Mouse (Mus musculus): ENCODE measurements around the gene Anks1b. TPM values are rescaled to one million over a fixed set of nuclear protein-coding genes. Genes with fewer than 3 reads are reported as not detected.

Gene Anks1b
- polyA plus RNA-seq, 1 experiment from 2014 or later, result 1.5 TPM

DNA sequence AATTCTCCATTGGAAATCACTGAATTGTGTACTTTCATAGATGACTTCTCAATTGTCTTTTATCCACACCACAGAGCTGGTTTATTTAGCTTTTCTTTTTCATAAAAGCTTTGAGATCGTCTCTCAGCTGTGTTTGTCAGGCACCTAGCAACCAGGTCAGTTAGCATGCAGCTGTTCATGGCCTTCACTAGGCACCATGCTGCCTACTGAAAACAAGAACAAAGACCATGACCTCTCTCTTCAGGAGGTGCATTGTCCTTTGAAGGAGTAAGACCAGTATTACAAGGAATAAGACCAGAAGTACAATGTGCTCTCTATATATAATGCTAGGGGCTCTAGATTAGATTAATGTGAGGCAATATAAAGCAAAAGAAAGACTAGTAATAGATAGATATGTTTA is 594.2 kb downstream of the Anks1b start:
- Histone ChIP-seq H3K27ac (ENCODE audit: low read depth) (no peak overlapping the region), H3K36me3 (ENCODE audit: control insufficient read depth, insufficient read depth, low read length) (no peaks in the 10 kb centered on the region), H3K4me2 (ENCODE audit: low read length) (no peak overlapping the region), H3K9ac (ENCODE audit: low read length) (no peak overlapping the region), H3K9me3 (ENCODE audit: control insufficient read depth, low read length) (no peaks in the 10 kb centered on the region), H3K4me3 (ENCODE audit: low read depth, low read length) (no peak overlapping the region), H3K4me1 (replicated peaks; ENCODE audit: control insufficient read depth, insufficient read depth, low read length) (no peaks in the 10 kb centered on the region), H3K27me3 (replicated peaks; ENCODE audit: control insufficient read depth, insufficient read depth, low read length) (no peaks in the 10 kb centered on the region)
- ATAC-seq (replicated peaks; ENCODE audit: low FRiP score, low TSS enrichment, low read depth), result no peak
- 68% methylated on average over 1 of the region's 1 CpGs for WGBS
- DNase-seq (ENCODE audit: low spot score), result no peak

DNA sequence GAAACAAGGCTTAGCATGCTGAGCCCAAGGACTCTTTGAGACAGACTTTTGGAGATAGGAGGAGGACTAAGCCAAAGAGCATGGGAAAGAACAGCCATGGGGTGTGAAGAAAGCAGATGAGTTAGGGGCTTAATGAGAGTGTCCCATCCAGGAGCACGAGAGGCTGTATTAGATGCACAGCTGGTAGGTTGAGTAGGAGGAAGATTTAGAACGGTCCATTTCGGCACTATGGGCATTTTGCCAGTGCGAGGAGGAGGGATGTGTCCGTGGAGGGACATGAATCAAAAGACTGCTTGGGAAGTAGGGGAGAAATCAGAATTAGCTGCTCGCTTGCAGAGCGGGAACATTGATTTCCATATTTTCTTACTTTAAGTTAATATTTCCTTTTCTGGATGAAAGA is 620.1 kb downstream of the Anks1b start:
- Histone ChIP-seq H3K9me3 (ENCODE audit: control insufficient read depth, low read length) (no peaks in the 10 kb centered on the region), H3K4me3 (ENCODE audit: low read depth, low read length) (no peak overlapping the region), H3K4me2 (ENCODE audit: low read length) (no peak overlapping the region), H3K36me3 (ENCODE audit: control insufficient read depth, insufficient read depth, low read length) (no peaks in the 10 kb centered on the region), H3K4me1 (replicated peaks; ENCODE audit: control insufficient read depth, insufficient read depth, low read length) (no peaks in the 10 kb centered on the region), H3K27me3 (replicated peaks; ENCODE audit: control insufficient read depth, insufficient read depth, low read length) (no peaks in the 10 kb centered on the region), H3K27ac (ENCODE audit: low read depth) (no peak overlapping the region), H3K9ac (ENCODE audit: low read length) (no peak overlapping the region)
- ATAC-seq (replicated peaks; ENCODE audit: low FRiP score, low TSS enrichment, low read depth), result no peak
- WGBS, result 55% methylated on average over 7 of the region's 7 CpGs
- DNase-seq (ENCODE audit: low spot score), result no peak

DNA sequence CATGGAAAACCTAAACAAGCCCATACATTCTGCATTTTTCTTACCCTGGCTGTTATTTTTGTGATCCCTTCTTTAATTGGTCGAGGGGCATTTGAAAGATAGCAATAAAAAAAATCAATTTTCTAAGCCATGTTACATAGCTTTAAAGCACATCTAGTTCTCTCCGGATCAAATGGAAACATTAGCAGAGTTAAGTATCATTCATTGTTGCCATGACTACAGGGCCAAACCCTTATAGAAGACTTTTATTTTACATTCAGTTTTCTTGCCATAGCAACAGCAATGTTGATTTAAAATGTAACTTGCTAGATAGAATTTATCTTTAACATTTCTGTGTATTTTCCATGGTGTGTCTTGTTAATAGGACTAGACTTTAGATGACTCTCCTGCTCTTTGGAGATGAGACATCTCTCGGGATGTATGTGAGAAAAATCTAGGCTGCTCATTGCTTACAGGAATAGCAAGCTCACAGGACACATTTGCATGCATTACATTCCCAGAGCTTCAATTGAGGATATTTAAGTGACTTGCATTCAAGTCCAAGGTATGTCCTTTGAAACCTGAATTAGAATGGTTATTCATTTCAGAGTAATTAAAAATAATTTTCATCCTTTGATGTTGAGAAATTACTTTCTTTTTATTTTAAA is 620.8 kb downstream of the Anks1b start:
- H3K4me1 ChIP-seq (replicated peaks; ENCODE audit: control insufficient read depth, insufficient read depth, low read length), result no peaks in the 10 kb centered on the region
- no peak overlapping the region for H3K4me2 ChIP-seq (ENCODE audit: low read length)
- H3K4me3 ChIP-seq (ENCODE audit: low read depth, low read length), result no peak overlapping the region
- H3K9ac ChIP-seq (ENCODE audit: low read length), result no peak overlapping the region
- H3K36me3 ChIP-seq (ENCODE audit: control insufficient read depth, insufficient read depth, low read length), result no peaks in the 10 kb centered on the region
- H3K9me3 ChIP-seq (ENCODE audit: control insufficient read depth, low read length), result no peaks in the 10 kb centered on the region
- DNase-seq (ENCODE audit: low spot score) (no peak), ATAC-seq (replicated peaks; ENCODE audit: low FRiP score, low TSS enrichment, low read depth) (no peak)
- H3K27ac ChIP-seq (ENCODE audit: low read depth), result no peak overlapping the region
- 71% methylated on average over 3 of the region's 3 CpGs for WGBS
- no peaks in the 10 kb centered on the region for H3K27me3 ChIP-seq (replicated peaks; ENCODE audit: control insufficient read depth, insufficient read depth, low read length)

DNA sequence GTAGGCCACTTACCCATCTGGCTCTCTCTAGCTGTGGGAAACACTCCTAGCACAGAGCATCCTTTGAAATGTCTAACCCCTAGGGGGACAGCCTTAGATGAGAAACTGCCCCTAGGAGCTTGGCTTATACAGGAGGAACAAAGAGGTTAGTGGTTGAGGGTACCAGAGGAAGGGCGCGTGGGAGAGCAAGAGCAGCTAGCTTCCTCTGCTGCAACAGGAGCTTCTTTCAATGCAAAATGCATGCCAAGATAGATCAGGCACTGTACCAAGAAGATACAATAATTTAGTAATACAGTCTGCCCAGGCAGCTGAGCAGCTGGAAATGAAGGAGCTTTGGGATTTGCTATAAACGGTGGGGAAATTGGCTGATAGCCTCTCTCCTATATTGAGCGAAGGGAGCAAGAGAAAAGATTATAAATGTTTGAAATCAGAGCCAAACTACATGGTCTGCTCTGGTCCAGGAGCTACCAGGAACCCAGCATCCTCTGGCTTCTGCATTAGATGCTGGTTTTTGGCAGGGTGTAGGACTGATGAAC is 621.7 kb downstream of the Anks1b start:
- Histone ChIP-seq H3K9ac (ENCODE audit: low read length) (no peak overlapping the region), H3K27ac (ENCODE audit: low read depth) (no peak overlapping the region), H3K4me3 (ENCODE audit: low read depth, low read length) (no peak overlapping the region), H3K27me3 (replicated peaks; ENCODE audit: control insufficient read depth, insufficient read depth, low read length) (no peaks in the 10 kb centered on the region), H3K9me3 (ENCODE audit: control insufficient read depth, low read length) (no peaks in the 10 kb centered on the region), H3K4me1 (replicated peaks; ENCODE audit: control insufficient read depth, insufficient read depth, low read length) (no peaks in the 10 kb centered on the region), H3K4me2 (ENCODE audit: low read length) (no peak overlapping the region), H3K36me3 (ENCODE audit: control insufficient read depth, insufficient read depth, low read length) (no peaks in the 10 kb centered on the region)
- DNase-seq (ENCODE audit: low spot score) (no peak), ATAC-seq (replicated peaks; ENCODE audit: low FRiP score, low TSS enrichment, low read depth) (0 out of 2 replicates have a peak, but pooled peaks have one; percentile 19)
- 85% methylated on average over 4 of the region's 4 CpGs for WGBS

DNA sequence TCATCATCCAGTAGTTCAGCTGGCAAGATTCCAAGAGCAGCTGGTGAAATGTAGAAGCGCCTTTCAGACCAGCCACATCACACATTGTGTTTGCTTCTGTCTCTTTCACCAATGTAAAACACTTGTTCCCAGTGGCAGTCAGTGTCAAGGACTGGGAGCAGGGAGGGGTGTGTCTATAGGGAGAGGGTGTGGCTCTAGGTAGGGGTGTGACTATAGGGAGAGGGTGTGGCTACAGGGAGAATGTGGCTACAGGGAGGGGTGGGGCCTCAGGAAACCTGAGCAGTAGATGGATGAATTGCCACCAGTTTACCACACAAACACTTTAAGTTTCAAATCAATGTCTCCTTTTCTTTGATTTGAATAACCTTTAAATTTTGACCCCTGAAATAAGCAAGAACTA is 634.3 kb downstream of the Anks1b start:
- Histone ChIP-seq H3K36me3 (ENCODE audit: control insufficient read depth, insufficient read depth, low read length) (no peaks in the 10 kb centered on the region), H3K9me3 (ENCODE audit: control insufficient read depth, low read length) (no peaks in the 10 kb centered on the region), H3K4me2 (ENCODE audit: low read length) (no peak overlapping the region), H3K27me3 (replicated peaks; ENCODE audit: control insufficient read depth, insufficient read depth, low read length) (no peaks in the 10 kb centered on the region), H3K9ac (ENCODE audit: low read length) (no peak overlapping the region), H3K4me3 (ENCODE audit: low read depth, low read length) (no peak overlapping the region), H3K27ac (ENCODE audit: low read depth) (no peak overlapping the region), H3K4me1 (replicated peaks; ENCODE audit: control insufficient read depth, insufficient read depth, low read length) (no peaks in the 10 kb centered on the region)
- no peak for ATAC-seq (replicated peaks; ENCODE audit: low FRiP score, low TSS enrichment, low read depth)
- DNase-seq (ENCODE audit: low spot score), result no peak
- 49% methylated on average over 1 of the region's 1 CpGs for WGBS

DNA sequence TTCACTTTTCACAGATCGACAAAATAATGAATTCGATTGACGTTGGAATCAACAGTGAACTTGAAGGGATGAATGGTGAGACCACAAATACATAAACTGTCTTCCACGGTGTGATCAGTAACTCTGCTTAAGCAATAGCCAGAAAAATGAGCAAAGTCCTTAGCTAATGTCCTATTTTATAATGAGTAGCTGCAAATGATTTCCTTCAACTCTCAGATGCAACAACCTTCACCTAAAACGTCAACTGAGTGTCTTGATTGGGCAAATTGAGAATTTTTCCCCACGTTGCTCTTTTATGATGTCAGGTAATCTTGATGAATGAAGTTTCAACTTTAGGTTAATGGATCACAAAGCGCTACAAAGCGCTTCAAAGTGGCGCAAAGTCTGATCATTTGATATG is 639.5 kb downstream of the Anks1b start:
- ATAC-seq (replicated peaks; ENCODE audit: low FRiP score, low TSS enrichment, low read depth) (no peak), DNase-seq (ENCODE audit: low spot score) (no peak)
- Histone ChIP-seq H3K4me1 (replicated peaks; ENCODE audit: control insufficient read depth, insufficient read depth, low read length) (no peaks in the 10 kb centered on the region), H3K9me3 (ENCODE audit: control insufficient read depth, low read length) (no peaks in the 10 kb centered on the region), H3K9ac (ENCODE audit: low read length) (no peak overlapping the region), H3K27ac (ENCODE audit: low read depth) (no peak overlapping the region), H3K4me2 (ENCODE audit: low read length) (no peak overlapping the region), H3K27me3 (replicated peaks; ENCODE audit: control insufficient read depth, insufficient read depth, low read length) (no peaks in the 10 kb centered on the region), H3K4me3 (ENCODE audit: low read depth, low read length) (no peak overlapping the region), H3K36me3 (ENCODE audit: control insufficient read depth, insufficient read depth, low read length) (no peaks in the 10 kb centered on the region)
- 88% methylated on average over 9 of the region's 9 CpGs for WGBS

DNA sequence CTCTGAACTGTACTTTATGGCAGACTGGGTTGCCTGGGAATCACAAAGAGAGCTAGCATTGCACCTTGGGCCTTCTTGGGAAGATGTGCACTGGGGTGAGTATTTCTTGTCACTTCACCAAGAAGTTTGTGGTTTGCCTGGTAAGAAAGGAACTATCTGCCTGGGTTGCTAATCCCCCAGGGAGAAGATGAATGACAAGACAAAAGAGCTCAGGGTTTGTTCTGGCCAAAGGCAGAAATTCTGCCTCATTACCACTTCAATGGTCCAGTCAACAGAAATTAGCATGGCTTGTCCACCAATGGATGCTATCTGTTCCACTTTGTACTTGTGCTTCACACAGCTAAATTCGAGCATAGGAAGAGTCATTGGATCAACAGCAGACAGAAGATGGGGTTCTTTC is 658.5 kb downstream of the Anks1b start:
- Histone ChIP-seq H3K9ac (ENCODE audit: low read length) (no peak overlapping the region), H3K27ac (ENCODE audit: low read depth) (no peak overlapping the region), H3K9me3 (ENCODE audit: control insufficient read depth, low read length) (no peaks in the 10 kb centered on the region), H3K4me3 (ENCODE audit: low read depth, low read length) (no peak overlapping the region), H3K27me3 (replicated peaks; ENCODE audit: control insufficient read depth, insufficient read depth, low read length) (no peaks in the 10 kb centered on the region), H3K4me2 (ENCODE audit: low read length) (no peak overlapping the region), H3K36me3 (ENCODE audit: control insufficient read depth, insufficient read depth, low read length) (no peaks in the 10 kb centered on the region), H3K4me1 (replicated peaks; ENCODE audit: control insufficient read depth, insufficient read depth, low read length) (no peaks in the 10 kb centered on the region)
- DNase-seq (ENCODE audit: low spot score) (no peak), ATAC-seq (replicated peaks; ENCODE audit: low FRiP score, low TSS enrichment, low read depth) (no peak)
- WGBS, result 60% methylated on average over 1 of the region's 1 CpGs

DNA sequence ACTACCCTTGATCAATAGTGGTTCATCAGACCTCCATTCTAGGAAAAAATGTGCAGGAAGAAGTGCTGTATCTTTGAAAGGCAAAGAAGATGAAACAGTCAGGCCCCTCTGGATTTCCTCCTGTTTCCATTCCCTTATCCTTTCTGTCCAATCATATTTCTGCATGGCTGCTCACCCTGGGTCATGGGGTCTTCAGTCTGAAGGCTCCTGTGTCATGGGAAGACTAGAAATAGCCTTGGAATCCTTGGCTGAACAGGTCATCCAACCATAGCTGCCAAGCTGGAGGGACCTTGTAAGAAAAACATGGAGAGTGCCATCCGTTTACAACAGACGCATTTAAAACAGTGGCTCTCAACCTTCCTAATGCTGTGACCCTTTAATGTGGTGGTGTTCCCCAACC is 662.1 kb downstream of the Anks1b start:
- no peaks in the 10 kb centered on the region for H3K36me3 ChIP-seq (ENCODE audit: control insufficient read depth, insufficient read depth, low read length)
- no peak for ATAC-seq (replicated peaks; ENCODE audit: low FRiP score, low TSS enrichment, low read depth)
- H3K9me3 ChIP-seq (ENCODE audit: control insufficient read depth, low read length), result no peaks in the 10 kb centered on the region
- H3K4me2 ChIP-seq (ENCODE audit: low read length), result no peak overlapping the region
- no peaks in the 10 kb centered on the region for H3K4me1 ChIP-seq (replicated peaks; ENCODE audit: control insufficient read depth, insufficient read depth, low read length)
- H3K27ac ChIP-seq (ENCODE audit: low read depth), result no peak overlapping the region
- H3K4me3 ChIP-seq (ENCODE audit: low read depth, low read length), result no peak overlapping the region
- DNase-seq (ENCODE audit: low spot score), result no peak
- H3K9ac ChIP-seq (ENCODE audit: low read length), result no peak overlapping the region
- no peaks in the 10 kb centered on the region for H3K27me3 ChIP-seq (replicated peaks; ENCODE audit: control insufficient read depth, insufficient read depth, low read length)
- WGBS, result 97% methylated on average over 2 of the region's 2 CpGs

DNA sequence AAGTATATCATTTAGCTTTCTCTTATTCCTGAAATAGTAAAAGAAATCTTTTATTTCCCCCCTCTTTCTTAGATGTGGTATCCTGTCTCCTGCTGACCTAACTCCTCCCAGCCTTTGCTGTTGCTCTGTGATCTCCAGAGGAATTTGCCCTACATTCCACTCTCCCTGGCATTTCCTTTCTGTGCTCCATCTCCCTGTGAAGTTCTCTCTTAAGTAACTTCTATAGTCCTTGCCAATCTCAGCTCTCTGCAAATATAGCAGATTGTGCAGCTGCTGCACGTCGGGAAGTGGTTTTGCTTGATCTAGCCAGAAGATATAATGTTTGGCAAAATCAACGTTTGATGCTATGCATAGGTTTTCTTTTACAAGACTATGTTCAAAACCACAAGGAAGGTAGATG is 673.3 kb downstream of the Anks1b start:
- Histone ChIP-seq H3K4me1 (replicated peaks; ENCODE audit: control insufficient read depth, insufficient read depth, low read length) (no peaks in the 10 kb centered on the region), H3K36me3 (ENCODE audit: control insufficient read depth, insufficient read depth, low read length) (no peaks in the 10 kb centered on the region), H3K9ac (ENCODE audit: low read length) (no peak overlapping the region), H3K27me3 (replicated peaks; ENCODE audit: control insufficient read depth, insufficient read depth, low read length) (no peaks in the 10 kb centered on the region), H3K9me3 (ENCODE audit: control insufficient read depth, low read length) (no peaks in the 10 kb centered on the region), H3K27ac (ENCODE audit: low read depth) (no peak overlapping the region), H3K4me3 (ENCODE audit: low read depth, low read length) (no peak overlapping the region), H3K4me2 (ENCODE audit: low read length) (no peak overlapping the region)
- no peak for ATAC-seq (replicated peaks; ENCODE audit: low FRiP score, low TSS enrichment, low read depth)
- no peak for DNase-seq (ENCODE audit: low spot score)
- 52% methylated on average over 3 of the region's 3 CpGs for WGBS

Data from intestine, embryonic 14.5 days (tissue).